In the genomic region with DNA sequence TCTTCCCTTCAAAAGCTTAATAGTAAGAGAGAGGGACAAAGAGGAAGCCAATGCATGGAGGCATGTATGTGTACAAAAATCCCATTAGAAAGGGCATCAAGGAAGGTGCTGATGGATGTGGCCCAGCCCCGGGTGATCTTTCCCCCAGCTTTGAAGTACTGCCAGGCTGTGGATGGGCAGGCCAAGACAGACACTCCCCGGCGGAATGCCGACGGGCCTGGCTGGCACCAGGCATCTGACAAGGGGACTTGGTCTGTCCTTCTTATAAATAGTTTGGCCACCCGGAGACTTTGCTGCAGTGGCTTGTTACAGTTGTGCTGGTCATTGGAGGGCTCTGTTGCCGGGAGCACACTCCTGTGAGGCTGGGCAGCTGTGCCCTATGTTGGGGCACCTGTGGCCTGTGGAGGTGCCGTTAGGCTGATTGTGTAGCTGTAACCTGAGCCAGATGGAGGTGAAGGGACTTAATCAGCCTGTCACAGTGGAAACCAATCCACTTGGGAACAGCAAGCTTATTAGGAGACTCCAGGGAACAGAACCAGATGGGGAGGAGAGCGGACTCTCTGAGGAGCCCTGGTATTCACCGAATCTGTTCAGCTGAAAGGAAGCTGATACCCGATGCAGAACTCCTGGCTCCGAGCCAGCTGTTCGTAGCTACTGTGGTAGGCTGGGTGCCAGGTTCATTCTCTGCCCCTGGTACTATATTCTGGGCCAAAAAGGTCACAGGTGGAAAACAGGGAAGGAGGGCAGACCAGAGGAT, we compare ENCODE assay signal across 8 mouse cellular contexts. TPM values are rescaled to one million over a fixed set of nuclear protein-coding genes. Genes with fewer than 3 reads are reported as not detected.
DNase-seq lines count a peak whose midpoint lies in the region; ATAC-seq lines count a peak whose summit lies in the region.

No protein-coding gene starts in this region.

- WGBS in heart, embryonic 10.5 days: 61% methylated on average over 13 of the region's 13 CpGs
- 33% methylated on average over 13 of the region's 13 CpGs for WGBS in limb, embryonic 13.5 days

- H3K4me2 ChIP-seq in limb, embryonic 13.5 days (replicated peaks): 0 out of 2 replicates have a peak overlapping the region, but pooled peaks have one; percentile 1

- peak; percentile 98 for DNase-seq in heart, adult 11 months
- DNase-seq in heart, embryonic 10.5 days (ENCODE audit: low spot score): no peak
- peak; percentile 45 for DNase-seq in brain, adult 2 months (ENCODE audit: low read depth, low spot score)
- peak; percentile 76 to 77 for DNase-seq in heart, adult 9 months (ENCODE audit: low spot score in 2 of 2)
- no peak for DNase-seq in urinary bladder, postnatal 36 days (ENCODE audit: low spot score in 2 of 2)
- no peak for DNase-seq in B cell, adult 2 months
- no peak for DNase-seq in layer of hippocampus, adult 9-10 months (ENCODE audit: low spot score)

- no peak overlapping the region for H3K4me3 ChIP-seq in heart, embryonic 10.5 days
- no peak overlapping the region for H3K4me3 ChIP-seq in limb, embryonic 13.5 days

- 0 out of 2 replicates have a peak, but pooled peaks have one; percentile 45 for ATAC-seq in limb, embryonic 13.5 days (ENCODE audit: low FRiP score, low read depth)

- peaks cover 18% of the 10 kb centered on the region for H3K4me1 ChIP-seq in heart, embryonic 10.5 days
- peaks cover 15% of the 10 kb centered on the region for H3K4me1 ChIP-seq in limb, embryonic 13.5 days

- no peaks in the 10 kb centered on the region for H3K9me3 ChIP-seq in heart, embryonic 10.5 days
- no peaks in the 10 kb centered on the region for H3K9me3 ChIP-seq in limb, embryonic 13.5 days

- no peaks in the 10 kb centered on the region for H3K27me3 ChIP-seq in heart, embryonic 10.5 days (ENCODE audit: insufficient read depth, poor library complexity, severe bottlenecking)
- no peaks in the 10 kb centered on the region for H3K27me3 ChIP-seq in limb, embryonic 13.5 days

- H3K36me3 ChIP-seq in heart, embryonic 10.5 days: no peaks in the 10 kb centered on the region
- H3K36me3 ChIP-seq in limb, embryonic 13.5 days: no peaks in the 10 kb centered on the region

- H3K9ac ChIP-seq in limb, embryonic 13.5 days: no peak overlapping the region

- H3K27ac ChIP-seq in heart, embryonic 10.5 days: no peak overlapping the region
- H3K27ac ChIP-seq in limb, embryonic 13.5 days: no peak overlapping the region

RNA-seq across cellular contexts. Expression of a gene that starts 15.9 kb away (rescaled TPM):
- polyA plus RNA-seq in heart, embryonic 10.5 days (2016; fragmentation: Nextera tagmentation; extraction: Ambion mirVana): 47.0 and 50.4 TPM in 2 replicates
- polyA plus RNA-seq in limb, embryonic 13.5 days (2015; fragmentation: Nextera tagmentation; extraction: Ambion mirVana): 36.5 and 41.9 TPM in 2 replicates

RNA-seq across cellular contexts. Expression of a gene that starts 52.5 kb away (rescaled TPM):
- polyA plus RNA-seq in heart, embryonic 10.5 days (2016; fragmentation: Nextera tagmentation; extraction: Ambion mirVana): 4.4 and 5.9 TPM in 2 replicates
- polyA plus RNA-seq in limb, embryonic 13.5 days (2015; fragmentation: Nextera tagmentation; extraction: Ambion mirVana): 7.2 and 8.8 TPM in 2 replicates

Comparison
In these comparisons a context has a peak if more than half of its experiments do, and no peak if none do; other contexts are left out.
1. DNase-seq: peak in heart, adult 11 months (single experiment), brain, adult 2 months (single experiment) and heart, adult 9 months (2 of 2); none in heart, embryonic 10.5 days (single experiment), urinary bladder, postnatal 36 days (0 of 2), B cell, adult 2 months (0 of 2) and layer of hippocampus, adult 9-10 months (single experiment).